Comparison of ENCODE assay signal across 7 mouse cellular contexts in the genomic region with DNA sequence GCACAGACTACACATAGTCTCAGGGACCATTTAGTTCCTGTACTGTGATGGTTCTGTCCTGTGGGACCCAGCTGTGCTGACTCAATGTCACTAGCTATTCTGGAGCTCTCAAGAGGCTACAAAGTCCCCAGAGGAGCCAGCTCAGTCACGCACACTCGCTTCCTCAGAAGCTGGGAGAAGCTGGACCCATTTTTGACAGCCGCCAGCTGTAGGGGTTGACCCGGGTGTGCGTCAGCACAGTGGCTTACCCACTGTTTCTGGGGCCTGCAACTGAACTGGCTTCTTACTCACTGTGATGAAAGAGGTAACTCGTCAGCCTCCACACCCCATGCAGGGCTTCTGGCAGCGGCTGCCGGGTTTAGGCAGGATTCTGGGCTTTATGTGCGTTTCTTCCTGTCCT.
A peak's percentile ranks its signal among the peaks of the same experiment; 100 is the strongest.
DNase-seq lines count a peak whose midpoint lies in the region; ATAC-seq and TF ChIP-seq lines count a peak whose summit lies in the region.

No protein-coding gene starts in this region.

- H3K4me2 ChIP-seq in CH12.LX (ENCODE audit: insufficient read depth, low read depth, poor library complexity, severe bottlenecking): peak overlapping the region; percentile 57
- H3K4me2 ChIP-seq in limb, embryonic 13.5 days (replicated peaks): no peak overlapping the region

- peak; percentile 0 for TF ChIP-seq RAD21 in CH12.LX (IDR thresholded peaks at IDR 0.05; ENCODE audit: low read depth, low read length)

- TF ChIP-seq CTCF in CH12.LX (conservative IDR thresholded peaks at IDR 0.05 in 1 of 2, IDR thresholded peaks at IDR 0.05 in 1 of 2; ENCODE audit: low read depth in 2 of 2, low read length in 2 of 2): no peak

- WGBS in limb, embryonic 13.5 days: 40% methylated on average over 9 of the region's 9 CpGs

- DNase-seq in 3134 (ENCODE audit: extremely low read depth, insufficient read length, low spot score) (peak; percentile 62), CH12.LX (ENCODE audit: extremely low read depth) (peak; percentile 92)
- peak; percentile 68 for DNase-seq in heart, postnatal 4 days
- DNase-seq in cerebellum, adult 9-10 months: no peak
- DNase-seq in retina, embryonic 14.5 days (ENCODE audit: low spot score): no peak
- no peak for DNase-seq in spleen, adult 18-20 months

- H3K79me2 ChIP-seq in CH12.LX (replicated peaks; ENCODE audit: control insufficient read depth, extremely low read depth, insufficient read depth, poor library complexity, severe bottlenecking): no peaks in the 10 kb centered on the region

- in situ Hi-C loops in CH12.LX (cut with MboI; ENCODE audit: low pct_ligation_motif_present, low pct_unique_long_range_greater_than_20kb, low sequenced_read_pairs): no loop called here

- H3K4me3 ChIP-seq in CH12.LX (replicated peaks in 1 of 3; ENCODE audit: low read depth in 2 of 3, low read length in 2 of 3, poor library complexity in 1 of 3): peak overlapping the region in 2 of 3 experiments; percentile 32 to 46
- H3K4me3 ChIP-seq in limb, embryonic 13.5 days: no peak overlapping the region

- peaks cover 21 to 51% of the 10 kb centered on the region in 2 experiments for H3K4me1 ChIP-seq in CH12.LX (ENCODE audit: control insufficient read depth in 1 of 2, insufficient read depth in 2 of 2)
- peaks cover 16% of the 10 kb centered on the region for H3K4me1 ChIP-seq in limb, embryonic 13.5 days

- H3K9me3 ChIP-seq in CH12.LX (replicated peaks; ENCODE audit: low read length): peaks cover 3% of the 10 kb centered on the region
- H3K9me3 ChIP-seq in limb, embryonic 13.5 days: no peaks in the 10 kb centered on the region

- H3K27me3 ChIP-seq in CH12.LX (replicated peaks): no peaks in the 10 kb centered on the region
- H3K27me3 ChIP-seq in limb, embryonic 13.5 days: 0 out of 2 replicates have a peak, but pooled peaks cover 3% of the 10 kb centered on the region

- ATAC-seq in limb, embryonic 13.5 days (ENCODE audit: low FRiP score, low read depth): peak; percentile 22; the same call in 1 of the 2 replicates

- dilution Hi-C loops in CH12.LX (cut with MboI; ENCODE audit: extremely low pct_ligation_motif_present, extremely low pct_unique_long_range_greater_than_20kb, low sequenced_read_pairs): no loop called here

- TF ChIP-seq EP300 in CH12.LX (IDR thresholded peaks at IDR 0.05; ENCODE audit: low read length): peak; percentile 85

- peak overlapping the region; percentile 94 for H3K27ac ChIP-seq in CH12.LX (ENCODE audit: insufficient read depth, low read depth)
- no peak overlapping the region for H3K27ac ChIP-seq in limb, embryonic 13.5 days

- no peaks in the 10 kb centered on the region for H3K36me3 ChIP-seq in CH12.LX (replicated peaks in 1 of 2; ENCODE audit: control insufficient read depth in 1 of 2, insufficient read depth in 1 of 2, low read length in 1 of 2)
- no peaks in the 10 kb centered on the region for H3K36me3 ChIP-seq in limb, embryonic 13.5 days

- no peak for TF ChIP-seq POLR2A in CH12.LX (IDR thresholded peaks at IDR 0.05; ENCODE audit: low read depth, low read length)

- peak overlapping the region; percentile 17; the same call in 1 of the 2 replicates for H3K9ac ChIP-seq in CH12.LX (ENCODE audit: insufficient read depth, low read depth)
- H3K9ac ChIP-seq in limb, embryonic 13.5 days: no peak overlapping the region; the same call in 1 of the 2 replicates

TF ChIP-seq in CH12.LX, 34 proteins besides CTCF, POLR2A, EP300 and RAD21:
- no peak for TF ChIP-seq MAZ (IDR thresholded peaks at IDR 0.05; ENCODE audit: low read depth, low read length)
- TF ChIP-seq MEF2A (IDR thresholded peaks at IDR 0.05; ENCODE audit: borderline replicate concordance, low read depth, low read length): peak; percentile 92
- TF ChIP-seq ZC3H11A (IDR thresholded peaks at IDR 0.05; ENCODE audit: low read depth, low read length): no peak
- peak; percentile 30 for TF ChIP-seq HCFC1 (IDR thresholded peaks at IDR 0.05; ENCODE audit: low read depth, low read length)
- peak; percentile 63; the same call in 1 of the 2 replicates for TF ChIP-seq IRF4 (IDR thresholded peaks at IDR 0.05; ENCODE audit: low read depth, low read length)
- peak; percentile 74; the same call in 1 of the 2 replicates for TF ChIP-seq KAT2A (IDR thresholded peaks at IDR 0.05; ENCODE audit: insufficient replicate concordance, low read length)
- TF ChIP-seq ZNF384 (IDR thresholded peaks at IDR 0.05; ENCODE audit: low read depth, low read length): no peak
- peak; percentile 35; the same call in 1 of the 2 replicates for TF ChIP-seq ELF1 (IDR thresholded peaks at IDR 0.05; ENCODE audit: low read depth, low read length)
- TF ChIP-seq MAFK (IDR thresholded peaks at IDR 0.05; ENCODE audit: insufficient replicate concordance, low read length): 0 out of 2 replicates have a peak, but pooled peaks have one; percentile 59
- peak; percentile 92 for TF ChIP-seq TCF12 (IDR thresholded peaks at IDR 0.05; ENCODE audit: low read depth, low read length)
- TF ChIP-seq NRF1 (IDR thresholded peaks at IDR 0.05; ENCODE audit: low read depth, low read length): peak; percentile 36
- TF ChIP-seq E2F4 (IDR thresholded peaks at IDR 0.05; ENCODE audit: insufficient replicate concordance, low read depth, low read length): no peak
- TF ChIP-seq UBTF (IDR thresholded peaks at IDR 0.05; ENCODE audit: low read depth, low read length): peak; percentile 83; the same call in 1 of the 2 replicates
- no peak for TF ChIP-seq POLR2AphosphoS2 (IDR thresholded peaks at IDR 0.05; ENCODE audit: low read depth, low read length)
- no peak for TF ChIP-seq JUN (IDR thresholded peaks at IDR 0.05; ENCODE audit: insufficient read depth, low read depth, low read length)
- TF ChIP-seq ZMIZ1 (IDR thresholded peaks at IDR 0.05; ENCODE audit: low read depth, low read length): peak; percentile 66; the same call in 1 of the 2 replicates
- TF ChIP-seq USF2 (conservative IDR thresholded peaks at IDR 0.05; ENCODE audit: low read depth, low read length): no peak
- TF ChIP-seq CHD2 (IDR thresholded peaks at IDR 0.05; ENCODE audit: low read length): peak; percentile 47; the same call in 1 of the 2 replicates
- no peak for TF ChIP-seq USF1 (IDR thresholded peaks at IDR 0.05; ENCODE audit: low read depth, low read length)
- TF ChIP-seq GABPA (IDR thresholded peaks at IDR 0.05; ENCODE audit: insufficient replicate concordance, low read depth, low read length): no peak
- no peak for TF ChIP-seq NELFE (IDR thresholded peaks at IDR 0.05; ENCODE audit: low read depth, low read length)
- TF ChIP-seq PAX5 (IDR thresholded peaks at IDR 0.05; ENCODE audit: low read length): no peak
- TF ChIP-seq ZKSCAN1 (IDR thresholded peaks at IDR 0.05; ENCODE audit: borderline replicate concordance, low read depth, low read length): no peak
- no peak for TF ChIP-seq CHD1 (IDR thresholded peaks at IDR 0.05; ENCODE audit: low read depth, low read length)
- TF ChIP-seq MYC (IDR thresholded peaks at IDR 0.05; ENCODE audit: low read depth, low read length): no peak
- TF ChIP-seq MAX (IDR thresholded peaks at IDR 0.05; ENCODE audit: low read length): peak; percentile 48
- no peak for TF ChIP-seq SMC3 (IDR thresholded peaks at IDR 0.05; ENCODE audit: low read depth, low read length)
- peak; percentile 42; the same call in 1 of the 2 replicates for TF ChIP-seq JUND (conservative IDR thresholded peaks at IDR 0.05; ENCODE audit: low read depth, low read length)
- peak; percentile 85 for TF ChIP-seq MXI1 (IDR thresholded peaks at IDR 0.05; ENCODE audit: low read depth, low read length)
- no peak; the same call in 1 of the 2 replicates for TF ChIP-seq RCOR1 (conservative IDR thresholded peaks at IDR 0.05; ENCODE audit: low read depth, low read length)
- 0 out of 2 replicates have a peak, but pooled peaks have one; percentile 60 for TF ChIP-seq TBP (conservative IDR thresholded peaks at IDR 0.05; ENCODE audit: low read depth, low read length)
- TF ChIP-seq ETS1 (conservative IDR thresholded peaks at IDR 0.05; ENCODE audit: low read depth, low read length): peak; percentile 100
- peak; percentile 91 for TF ChIP-seq BHLHE40 (IDR thresholded peaks at IDR 0.05; ENCODE audit: low read depth, low read length)
- peak; percentile 98 for TF ChIP-seq SIN3A (IDR thresholded peaks at IDR 0.05; ENCODE audit: low read length)

Comparison
In these comparisons a context has a peak if more than half of its experiments do, and no peak if none do; other contexts are left out.
1. DNase-seq: peak in 3134 (single experiment), CH12.LX (single experiment) and heart, postnatal 4 days (single experiment); none in cerebellum, adult 9-10 months (single experiment), retina, embryonic 14.5 days (single experiment) and spleen, adult 18-20 months (0 of 2).